Mouse (Mus musculus): ENCODE measurements at regions not wholly inside any gene's neighbourhood (a gene's known extent, or its start where the extent isn't known, plus 50 kb on each side); places are given as distances from the start of the nearest gene placed in this dataset.

DNA sequence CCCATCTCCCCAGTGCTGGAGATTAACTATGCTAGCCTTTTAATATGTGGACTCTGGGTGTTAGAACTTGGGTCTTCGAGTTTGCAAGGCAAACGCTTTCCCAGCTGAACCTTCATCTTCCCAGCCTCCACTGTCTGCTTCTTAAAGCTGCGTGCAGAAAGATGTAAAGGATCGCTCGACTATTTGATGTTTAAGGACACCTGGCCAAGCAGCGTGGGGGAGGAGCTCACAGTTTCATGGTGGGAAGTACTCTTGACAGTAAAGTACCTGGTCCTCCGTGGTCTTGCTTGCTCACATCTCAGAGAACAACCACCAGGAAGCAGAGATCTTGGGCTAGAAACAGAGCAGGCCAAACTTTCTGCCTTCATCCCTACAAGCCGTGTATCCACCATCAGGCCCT lies 113.1 kb downstream of the Gadd45g start:
- Histone ChIP-seq H3K4me1 (ENCODE audit: control insufficient read depth, insufficient read depth, insufficient read length) (peaks cover 10% of the 10 kb centered on the region; the same call in 1 of the 2 replicates), H3K27me3 (ENCODE audit: control insufficient read depth, insufficient read depth, low read length) (no peaks in the 10 kb centered on the region), H3K27ac (ENCODE audit: insufficient read depth, low read length) (no peak overlapping the region), H3K36me3 (ENCODE audit: control insufficient read depth, insufficient read depth, low read length) (no peaks in the 10 kb centered on the region), H3K4me3 (ENCODE audit: extremely low read depth, insufficient read depth, insufficient read length) (no peak overlapping the region)
- no peak for DNase-seq (ENCODE audit: low read depth in 1 of 2, low spot score in 2 of 2)
- TF ChIP-seq POLR2A (IDR thresholded peaks at IDR 0.05; ENCODE audit: low read depth, low read length), result no peak
- no peak for TF ChIP-seq CTCF (IDR thresholded peaks at IDR 0.05; ENCODE audit: extremely low read depth, insufficient read depth, insufficient read length, insufficient replicate concordance)
- WGBS, result 81% methylated on average over 8 of the region's 8 CpGs

DNA sequence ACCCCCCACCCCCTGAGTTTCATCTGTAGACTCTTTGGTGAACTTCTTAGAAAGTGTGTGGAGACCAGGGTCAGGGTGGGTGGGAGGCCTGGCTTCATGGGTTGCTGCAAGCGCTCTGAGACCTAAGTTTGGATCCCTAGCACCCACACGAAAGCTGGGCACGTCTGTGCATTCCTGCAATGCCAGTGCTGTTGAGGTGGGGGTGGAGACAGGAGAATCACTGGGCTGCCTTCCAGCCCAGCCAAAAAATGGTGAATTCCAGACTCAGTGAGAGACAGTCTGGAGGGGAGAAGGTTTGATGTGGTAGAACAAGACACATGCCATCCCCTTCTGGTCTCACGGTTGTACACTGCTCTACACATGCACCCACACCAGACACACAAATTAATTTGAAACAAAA lies 113.8 kb downstream of the Gadd45g start:
- H3K4me1 ChIP-seq (ENCODE audit: control insufficient read depth, insufficient read depth, insufficient read length), result peaks cover 11% of the 10 kb centered on the region; the same call in 1 of the 2 replicates
- 94% methylated on average over 4 of the region's 4 CpGs for WGBS

DNA sequence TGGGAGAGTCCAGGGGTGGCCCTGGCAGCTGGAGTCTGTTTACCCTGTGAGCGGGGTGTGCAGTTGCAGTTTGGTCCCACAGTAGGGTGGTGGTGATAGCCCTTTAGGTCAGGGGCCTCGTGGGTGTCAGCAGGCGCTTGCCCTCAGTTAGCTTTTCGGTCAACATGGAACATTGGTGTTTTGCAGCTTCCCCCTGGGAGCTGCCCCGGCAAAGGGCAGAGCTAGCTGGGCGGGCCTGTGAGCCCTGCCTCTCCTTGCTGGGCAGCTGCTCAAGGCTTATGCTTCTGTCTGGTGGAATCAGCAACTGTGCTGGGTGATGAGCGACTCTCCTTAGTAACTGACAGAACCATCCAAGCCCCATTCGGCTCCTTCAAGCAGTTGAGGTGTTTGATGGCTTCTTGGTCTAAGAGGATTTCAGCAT lies 115.7 kb downstream of the Gadd45g start:
- TF ChIP-seq CTCF (IDR thresholded peaks at IDR 0.05; ENCODE audit: extremely low read depth, insufficient read depth, insufficient read length, insufficient replicate concordance), result no peak
- TF ChIP-seq POLR2A (IDR thresholded peaks at IDR 0.05; ENCODE audit: low read depth, low read length), result no peak
- H3K27me3 ChIP-seq (ENCODE audit: control insufficient read depth, insufficient read depth, low read length), result no peaks in the 10 kb centered on the region
- WGBS, result 67% methylated on average over 8 of the region's 8 CpGs
- peaks cover 11% of the 10 kb centered on the region; the same call in 1 of the 2 replicates for H3K4me1 ChIP-seq (ENCODE audit: control insufficient read depth, insufficient read depth, insufficient read length)
- H3K36me3 ChIP-seq (ENCODE audit: control insufficient read depth, insufficient read depth, low read length), result no peaks in the 10 kb centered on the region
- H3K4me3 ChIP-seq (ENCODE audit: extremely low read depth, insufficient read depth, insufficient read length), result no peak overlapping the region
- DNase-seq (ENCODE audit: low read depth in 1 of 2, low spot score in 2 of 2), result no peak
- no peak overlapping the region for H3K27ac ChIP-seq (ENCODE audit: insufficient read depth, low read length)

More for the DNA sequence above, 113.8 kb downstream of the Gadd45g start:
- no peaks in the 10 kb centered on the region for H3K36me3 ChIP-seq (ENCODE audit: control insufficient read depth, insufficient read depth, low read length)
- DNase-seq (ENCODE audit: low read depth in 1 of 2, low spot score in 2 of 2), result no peak
- H3K27me3 ChIP-seq (ENCODE audit: control insufficient read depth, insufficient read depth, low read length), result no peaks in the 10 kb centered on the region
- no peak for TF ChIP-seq POLR2A (IDR thresholded peaks at IDR 0.05; ENCODE audit: low read depth, low read length)
- no peak for TF ChIP-seq CTCF (IDR thresholded peaks at IDR 0.05; ENCODE audit: extremely low read depth, insufficient read depth, insufficient read length, insufficient replicate concordance)
- no peak overlapping the region for H3K4me3 ChIP-seq (ENCODE audit: extremely low read depth, insufficient read depth, insufficient read length)
- H3K27ac ChIP-seq (ENCODE audit: insufficient read depth, low read length), result no peak overlapping the region

DNA sequence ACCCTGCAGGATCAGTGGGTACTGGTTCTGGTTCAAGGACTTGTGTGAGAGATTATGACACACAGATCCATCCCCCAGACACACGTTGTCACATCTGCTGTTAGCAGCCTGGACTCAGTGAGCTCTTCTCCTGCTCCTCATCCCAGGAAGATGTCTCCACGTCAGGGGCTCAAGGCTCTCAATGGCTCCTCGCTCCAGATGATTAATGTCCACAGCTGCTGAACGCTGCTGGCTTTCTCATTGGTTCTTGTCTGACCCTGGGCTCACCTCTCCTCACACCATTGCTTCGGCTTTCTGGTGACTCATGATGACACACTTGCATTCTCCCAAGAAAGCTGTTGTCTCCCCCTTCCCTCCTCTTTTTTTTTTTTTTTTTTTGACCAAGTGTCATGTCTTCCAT lies 116.2 kb downstream of the Gadd45g start:
- Histone ChIP-seq H3K27me3 (ENCODE audit: control insufficient read depth, insufficient read depth, low read length) (no peaks in the 10 kb centered on the region), H3K4me1 (ENCODE audit: control insufficient read depth, insufficient read depth, insufficient read length) (peaks cover 11% of the 10 kb centered on the region; the same call in 1 of the 2 replicates), H3K36me3 (ENCODE audit: control insufficient read depth, insufficient read depth, low read length) (no peaks in the 10 kb centered on the region), H3K4me3 (ENCODE audit: extremely low read depth, insufficient read depth, insufficient read length) (no peak overlapping the region), H3K27ac (ENCODE audit: insufficient read depth, low read length) (no peak overlapping the region)
- 89% methylated on average over 5 of the region's 5 CpGs for WGBS
- no peak for TF ChIP-seq CTCF (IDR thresholded peaks at IDR 0.05; ENCODE audit: extremely low read depth, insufficient read depth, insufficient read length, insufficient replicate concordance)
- TF ChIP-seq POLR2A (IDR thresholded peaks at IDR 0.05; ENCODE audit: low read depth, low read length), result no peak
- DNase-seq (ENCODE audit: low read depth in 1 of 2, low spot score in 2 of 2), result no peak

DNA sequence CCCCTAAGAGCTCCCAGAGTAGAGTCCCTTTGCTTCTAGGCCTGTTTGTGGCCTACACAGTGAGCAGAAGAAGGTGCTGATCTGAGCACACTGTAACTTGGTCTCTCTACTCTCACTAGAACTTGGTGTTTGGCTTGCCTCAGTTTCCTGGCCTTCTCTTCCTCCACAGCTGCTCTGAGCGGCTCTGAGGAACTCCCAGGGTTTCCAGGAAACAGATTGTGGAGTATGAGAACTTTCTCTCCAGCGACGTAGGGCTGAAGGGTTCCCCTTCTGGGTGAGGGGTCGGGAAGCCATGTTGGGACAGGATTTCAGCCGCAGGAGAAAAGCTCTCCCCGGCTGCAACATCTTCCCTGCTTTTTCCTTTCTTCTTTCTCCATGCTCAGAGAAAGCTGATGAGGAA lies 117.5 kb downstream of the Gadd45g start:
- Histone ChIP-seq H3K4me3 (ENCODE audit: extremely low read depth, insufficient read depth, insufficient read length) (no peak overlapping the region), H3K4me1 (ENCODE audit: control insufficient read depth, insufficient read depth, insufficient read length) (peaks cover 11% of the 10 kb centered on the region; the same call in 1 of the 2 replicates), H3K36me3 (ENCODE audit: control insufficient read depth, insufficient read depth, low read length) (no peaks in the 10 kb centered on the region), H3K27me3 (ENCODE audit: control insufficient read depth, insufficient read depth, low read length) (no peaks in the 10 kb centered on the region), H3K27ac (ENCODE audit: insufficient read depth, low read length) (no peak overlapping the region)
- 13% methylated on average over 6 of the region's 6 CpGs for WGBS
- no peak for DNase-seq (ENCODE audit: low read depth in 1 of 2, low spot score in 2 of 2)
- no peak for TF ChIP-seq CTCF (IDR thresholded peaks at IDR 0.05; ENCODE audit: extremely low read depth, insufficient read depth, insufficient read length, insufficient replicate concordance)
- TF ChIP-seq POLR2A (IDR thresholded peaks at IDR 0.05; ENCODE audit: low read depth, low read length), result no peak

DNA sequence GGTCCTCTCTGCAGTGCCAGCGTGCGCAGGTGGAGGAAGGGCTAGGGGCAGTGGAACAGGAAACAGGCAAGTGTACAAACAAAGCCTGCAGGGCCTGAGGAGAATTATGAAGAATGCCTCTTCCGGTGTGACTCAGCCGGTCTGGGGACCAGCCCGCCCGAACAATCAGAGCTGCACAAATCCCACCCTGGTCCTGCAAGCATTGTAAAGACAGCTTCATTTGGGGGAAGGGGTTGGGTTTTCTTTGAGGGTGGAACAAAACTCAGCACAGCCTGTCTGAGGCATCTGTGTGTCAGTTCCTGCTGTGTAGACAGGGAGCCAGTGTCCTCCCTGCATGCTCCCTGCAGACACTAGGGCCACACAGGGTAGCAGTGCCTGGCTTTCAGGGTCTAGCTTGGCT lies 117.9 kb downstream of the Gadd45g start:
- no peak overlapping the region for H3K4me3 ChIP-seq (ENCODE audit: extremely low read depth, insufficient read depth, insufficient read length)
- H3K4me1 ChIP-seq (ENCODE audit: control insufficient read depth, insufficient read depth, insufficient read length), result peaks cover 11% of the 10 kb centered on the region; the same call in 1 of the 2 replicates
- no peak overlapping the region for H3K27ac ChIP-seq (ENCODE audit: insufficient read depth, low read length)
- 6% methylated on average over 6 of the region's 6 CpGs for WGBS
- H3K36me3 ChIP-seq (ENCODE audit: control insufficient read depth, insufficient read depth, low read length), result no peaks in the 10 kb centered on the region
- no peak for TF ChIP-seq POLR2A (IDR thresholded peaks at IDR 0.05; ENCODE audit: low read depth, low read length)
- TF ChIP-seq CTCF (IDR thresholded peaks at IDR 0.05; ENCODE audit: extremely low read depth, insufficient read depth, insufficient read length, insufficient replicate concordance), result no peak
- peak in 1 of 2 experiments; percentile 32 for DNase-seq (ENCODE audit: low read depth in 1 of 2, low spot score in 2 of 2)
- no peaks in the 10 kb centered on the region for H3K27me3 ChIP-seq (ENCODE audit: control insufficient read depth, insufficient read depth, low read length)

DNA sequence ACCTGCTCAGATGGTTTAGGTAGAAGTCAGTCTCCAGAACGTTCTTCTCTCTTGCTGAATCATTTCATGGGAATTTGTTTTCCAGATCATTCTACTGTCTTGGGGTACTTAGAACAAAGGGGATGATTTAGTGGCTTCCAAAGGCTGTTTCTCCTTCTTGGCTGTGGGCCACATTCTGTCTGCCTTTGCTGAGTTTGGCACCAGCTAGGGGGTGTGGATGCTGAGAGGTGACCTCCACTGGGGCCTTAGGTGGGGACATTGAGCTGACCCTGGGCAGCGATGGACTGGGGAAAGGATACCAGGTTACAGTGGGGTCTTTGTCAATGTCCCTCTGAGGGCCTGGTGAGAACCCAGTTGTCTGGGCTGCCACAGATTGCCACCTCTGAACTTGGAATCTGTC lies 118.4 kb downstream of the Gadd45g start:
- peaks cover 11% of the 10 kb centered on the region; the same call in 1 of the 2 replicates for H3K4me1 ChIP-seq (ENCODE audit: control insufficient read depth, insufficient read depth, insufficient read length)
- no peak overlapping the region for H3K4me3 ChIP-seq (ENCODE audit: extremely low read depth, insufficient read depth, insufficient read length)
- TF ChIP-seq CTCF (IDR thresholded peaks at IDR 0.05; ENCODE audit: extremely low read depth, insufficient read depth, insufficient read length, insufficient replicate concordance) (no peak), POLR2A (IDR thresholded peaks at IDR 0.05; ENCODE audit: low read depth, low read length) (no peak)
- H3K27me3 ChIP-seq (ENCODE audit: control insufficient read depth, insufficient read depth, low read length), result no peaks in the 10 kb centered on the region
- no peaks in the 10 kb centered on the region for H3K36me3 ChIP-seq (ENCODE audit: control insufficient read depth, insufficient read depth, low read length)
- WGBS, result 66% methylated on average over 2 of the region's 2 CpGs
- no peak for DNase-seq (ENCODE audit: low read depth in 1 of 2, low spot score in 2 of 2)
- no peak overlapping the region for H3K27ac ChIP-seq (ENCODE audit: insufficient read depth, low read length)

All from spleen, adult 2 months (tissue).